Mouse (Mus musculus): ENCODE measurements around the gene Mylk.
A peak's percentile ranks its signal among the peaks of the same experiment; 100 is the strongest.

Gene Mylk

DNA sequence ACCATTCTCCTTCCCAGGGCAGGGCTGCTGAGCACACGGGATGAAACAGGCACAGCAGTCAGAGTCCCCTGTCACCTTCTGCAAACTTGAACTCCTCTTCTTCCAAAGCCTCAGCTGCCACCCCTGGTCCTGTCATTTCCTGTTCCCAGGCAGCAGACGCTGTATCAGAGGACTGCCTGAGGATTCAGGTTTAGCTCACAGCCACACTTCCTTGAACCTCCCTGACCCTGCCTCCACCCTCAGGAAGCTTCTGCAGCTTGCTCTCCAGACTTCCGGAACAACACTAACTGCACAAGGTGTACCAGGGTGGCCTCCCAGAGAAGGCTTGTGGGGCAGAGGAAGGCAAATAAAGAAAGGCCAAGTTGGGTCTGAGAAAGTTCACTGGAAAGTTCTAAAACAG lies 102.6 kb downstream of the Mylk start:
- no peak for DNase-seq (ENCODE audit: low spot score in 2 of 2)

DNA sequence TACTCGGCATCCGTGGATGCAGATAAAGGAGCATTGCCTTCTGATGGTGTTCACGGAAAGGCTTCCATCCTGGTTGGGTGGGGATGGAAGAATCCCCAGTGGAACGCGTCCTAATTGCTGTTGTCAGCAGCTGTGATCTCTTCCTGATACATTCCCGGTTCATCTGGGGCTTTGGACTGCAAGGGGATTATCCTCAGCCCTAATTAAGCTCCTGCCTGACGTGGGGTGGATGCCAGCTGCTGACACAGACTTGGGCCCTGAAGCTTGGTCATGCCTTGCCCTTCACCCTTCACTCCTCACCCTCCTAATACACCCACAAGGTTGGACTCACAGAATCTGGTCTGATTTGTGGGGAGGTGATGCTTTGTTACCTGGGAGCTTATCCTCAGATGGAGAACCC lies 109.1 kb downstream of the Mylk start:
- no peak for DNase-seq (ENCODE audit: low spot score in 2 of 2)

DNA sequence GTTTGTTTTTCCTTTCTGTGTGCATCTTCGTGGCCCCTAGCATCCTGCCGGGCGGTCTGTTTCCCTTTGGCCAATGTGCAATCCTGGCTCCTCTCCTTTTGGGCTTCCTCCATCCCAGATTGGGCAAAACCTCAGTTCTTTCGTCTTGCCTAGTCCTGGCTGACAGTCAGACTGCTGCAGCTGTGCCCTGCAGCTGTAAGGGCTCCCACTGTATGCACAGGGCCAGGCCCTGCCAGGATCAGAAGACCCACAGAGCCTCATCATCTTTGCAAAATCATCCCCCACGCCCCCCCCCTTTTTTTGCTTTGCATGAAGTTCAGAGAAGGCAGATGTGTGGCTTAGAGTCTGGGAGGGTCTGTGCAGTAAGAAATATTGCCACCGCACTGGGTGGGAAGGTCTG lies 110.1 kb downstream of the Mylk start:
- no peak for DNase-seq (ENCODE audit: low spot score in 2 of 2)

DNA sequence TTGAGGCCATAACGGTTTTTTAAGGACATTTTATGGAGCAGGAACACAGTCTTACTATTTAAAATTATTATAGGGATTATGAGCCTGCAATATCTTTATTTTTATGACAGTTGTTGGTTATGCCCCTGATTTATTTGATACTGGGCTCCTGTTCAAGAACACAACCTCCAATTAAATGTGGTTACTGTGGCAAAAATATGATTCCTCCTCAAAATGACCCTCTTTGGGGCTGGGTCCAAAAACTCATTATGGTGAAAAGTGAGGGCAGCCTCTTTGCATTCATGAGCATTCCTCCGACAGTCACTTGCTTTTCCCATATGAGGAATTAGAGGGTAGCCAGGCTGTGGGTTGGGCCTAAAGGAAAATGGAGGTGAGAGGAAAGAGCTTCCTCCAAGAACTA lies 110.7 kb downstream of the Mylk start:
- no peak for DNase-seq (ENCODE audit: low spot score in 2 of 2)

DNA sequence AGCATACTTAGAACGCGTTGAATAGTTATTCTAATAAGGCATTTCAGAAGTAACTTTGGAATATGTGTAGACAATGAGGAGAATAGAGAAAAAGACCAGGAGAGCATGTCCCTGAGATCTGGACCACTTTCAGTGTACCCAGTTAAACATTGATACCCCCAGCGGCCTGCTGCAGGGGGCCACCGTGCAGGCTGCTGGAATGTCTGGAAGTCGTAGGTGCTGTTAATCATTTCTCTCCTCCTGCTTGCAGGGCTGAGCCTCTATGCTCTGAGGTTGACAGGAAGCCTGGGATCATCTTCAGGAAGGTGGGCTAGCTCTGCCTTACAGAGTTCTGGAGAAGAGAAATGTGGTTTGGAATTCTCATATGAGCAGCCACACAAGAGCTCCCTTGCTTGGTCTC lies 112.6 kb downstream of the Mylk start:
- DNase-seq (ENCODE audit: low spot score in 2 of 2): no peak

DNA sequence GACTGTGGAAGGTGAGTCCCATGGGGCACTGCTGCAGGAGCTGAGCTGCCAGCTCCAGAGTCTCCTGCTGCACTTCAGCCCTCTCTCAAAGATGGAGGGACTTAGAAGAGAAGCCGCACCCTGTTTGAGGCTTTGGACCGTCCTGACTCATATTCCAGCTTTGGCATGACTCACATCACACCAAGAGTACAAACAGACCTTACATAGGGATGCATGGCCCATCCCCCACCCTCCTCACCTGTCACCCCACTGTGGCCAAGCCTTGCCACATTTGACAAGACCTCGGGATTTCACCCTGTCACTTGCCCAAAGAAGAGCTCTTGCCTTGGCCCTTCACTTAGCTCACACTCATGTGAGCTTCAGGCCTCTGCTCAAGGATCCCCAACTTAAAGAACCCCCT lies 115.8 kb downstream of the Mylk start:
- DNase-seq (ENCODE audit: low spot score in 2 of 2): no peak

DNA sequence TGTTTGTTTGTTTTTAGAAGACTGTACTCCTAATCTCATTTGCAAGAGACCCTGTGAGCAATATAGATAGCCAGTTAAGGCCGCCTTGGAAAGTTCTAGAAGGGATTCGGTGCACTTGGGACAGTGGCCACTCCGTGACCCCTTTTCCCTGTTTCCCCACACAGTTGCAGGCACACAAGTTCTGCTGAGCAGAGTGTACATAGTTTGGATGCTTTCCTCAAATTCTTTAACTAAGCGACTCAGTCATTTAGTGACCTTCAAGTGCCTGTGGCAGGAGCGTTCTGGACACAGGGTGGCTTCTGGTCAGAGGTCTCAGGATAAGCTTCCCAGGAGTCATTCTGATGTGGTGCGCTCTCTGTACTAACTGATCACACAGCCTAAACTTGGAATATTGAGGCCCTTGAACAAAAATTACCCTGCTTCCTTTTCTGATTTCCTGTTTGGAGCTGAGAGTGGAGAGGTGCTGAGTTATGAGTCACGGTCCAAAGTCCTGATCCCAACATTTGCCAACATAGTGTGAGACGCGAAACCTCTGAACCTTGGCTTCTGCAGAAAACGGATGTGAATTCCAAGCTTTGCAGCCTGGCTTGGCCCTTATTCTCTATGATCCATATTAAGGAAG lies 116.8 kb downstream of the Mylk start:
- no peak for DNase-seq (ENCODE audit: low spot score in 2 of 2)

DNA sequence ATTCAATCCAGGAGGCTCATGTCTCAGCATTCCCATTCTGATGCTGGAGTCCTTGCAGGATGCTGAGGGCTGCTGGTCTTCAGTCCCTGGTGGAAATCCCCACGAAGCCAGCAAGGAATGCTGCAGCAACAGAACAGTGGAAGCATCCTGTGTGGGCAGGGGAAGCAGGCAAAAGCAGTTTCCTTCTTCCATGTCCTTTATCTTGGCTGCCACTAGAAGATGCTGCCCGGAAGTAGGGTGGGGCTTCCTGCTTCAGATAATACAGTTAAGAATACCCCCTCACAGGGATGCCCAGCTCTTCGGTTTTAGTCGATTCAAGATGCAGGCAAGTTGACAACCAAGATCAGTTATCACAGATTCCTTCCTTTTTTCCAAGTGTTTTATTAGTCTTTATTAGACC lies 120.4 kb downstream of the Mylk start:
- no peak for DNase-seq (ENCODE audit: low spot score in 2 of 2)

DNA sequence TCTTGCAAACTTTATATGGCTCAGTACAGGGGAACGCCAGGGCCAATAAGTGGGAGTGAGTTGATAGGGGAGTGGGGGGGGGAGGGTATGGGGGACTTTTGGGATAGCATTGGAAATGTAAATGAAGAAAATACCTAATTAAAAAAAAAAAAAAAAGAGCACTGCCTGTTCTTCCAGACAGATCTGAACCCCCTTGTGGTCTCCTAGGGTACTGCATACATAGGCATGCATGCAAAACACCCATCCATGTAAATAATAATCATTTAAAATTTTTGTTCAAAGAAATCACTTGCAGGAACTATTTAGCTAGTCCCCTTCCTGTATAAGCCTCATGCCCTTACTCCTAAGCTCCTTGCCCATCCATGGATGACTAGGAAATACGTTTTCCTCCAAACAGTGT lies 122.2 kb downstream of the Mylk start:
- DNase-seq (ENCODE audit: low spot score in 2 of 2): peak in 1 of 2 experiments; percentile 3

DNA sequence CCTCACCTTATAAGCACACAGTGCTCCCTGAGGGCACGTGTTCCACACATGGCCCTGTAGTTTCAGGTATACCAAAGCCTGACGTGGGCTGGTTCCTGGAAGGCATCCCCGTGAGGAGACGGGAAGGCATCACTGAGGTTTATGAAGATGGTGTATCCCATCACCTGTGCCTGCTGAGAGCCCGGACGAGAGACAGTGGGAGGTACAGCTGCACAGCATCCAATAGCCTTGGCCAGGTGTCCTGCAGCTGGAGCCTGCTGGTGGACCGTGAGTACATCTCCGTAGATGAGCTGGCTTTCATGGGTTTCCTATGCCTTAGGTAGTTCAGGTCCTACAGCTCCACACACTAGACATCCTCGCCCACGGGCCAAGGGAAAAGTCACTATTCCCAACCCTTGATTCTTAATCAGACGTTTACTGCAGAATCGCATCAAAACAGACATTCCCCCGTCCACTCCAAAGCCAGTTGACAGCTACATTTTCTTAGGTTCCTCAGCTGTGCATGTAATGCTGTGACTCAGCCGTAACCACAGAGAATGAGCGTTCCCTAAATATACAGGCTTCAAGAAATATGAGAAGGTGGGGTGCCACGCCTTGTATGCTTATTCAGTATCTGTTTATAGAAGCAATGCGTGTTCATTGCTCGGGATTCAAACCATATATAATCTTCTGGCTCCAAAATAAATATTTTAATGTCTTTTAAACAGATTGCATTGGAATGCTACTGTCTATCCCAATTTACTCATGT lies 135.2 kb downstream of the Mylk start:
- no peak for DNase-seq (ENCODE audit: low spot score in 2 of 2)

DNA sequence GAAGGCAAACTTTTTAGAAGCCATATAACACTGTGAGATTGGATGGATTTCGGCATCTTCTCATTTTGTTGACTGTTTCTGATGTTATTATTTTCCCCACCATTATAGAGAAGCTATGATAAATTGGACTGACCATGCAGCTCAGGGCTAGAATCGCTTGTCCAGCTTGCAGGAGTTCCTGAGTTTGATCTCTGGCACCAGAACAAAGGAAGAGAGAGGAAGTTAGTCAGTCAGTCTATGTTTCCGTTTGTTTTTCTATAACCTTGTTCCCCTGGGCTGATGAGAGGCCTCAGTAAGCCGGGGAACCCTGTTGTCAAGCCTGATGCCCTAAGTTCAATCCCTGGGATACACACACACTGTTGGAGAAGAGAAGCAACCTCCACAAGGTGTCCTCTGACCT lies 135.8 kb downstream of the Mylk start:
- no peak for DNase-seq (ENCODE audit: low spot score in 2 of 2)

DNA sequence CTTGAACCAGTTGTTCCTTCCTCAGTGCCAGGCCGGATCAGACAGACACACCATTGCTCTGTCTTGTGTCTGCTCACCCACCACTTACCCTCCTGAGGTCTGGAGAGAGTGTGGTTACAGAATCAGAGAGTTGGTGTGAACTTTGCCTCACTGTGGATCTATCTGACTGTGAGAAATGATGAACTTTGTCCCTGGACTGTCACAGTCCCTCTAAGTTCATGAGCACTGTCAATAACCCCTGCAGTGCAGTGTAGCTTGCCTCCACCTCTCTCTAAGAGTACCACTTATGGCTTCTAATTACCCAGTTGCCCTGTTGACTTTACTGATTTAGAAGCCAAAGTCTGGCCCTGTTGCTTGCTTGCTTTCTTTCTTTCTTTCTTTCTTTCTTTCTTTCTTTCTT lies 142.0 kb downstream of the Mylk start:
- no peak for DNase-seq (ENCODE audit: low spot score in 2 of 2)

DNA sequence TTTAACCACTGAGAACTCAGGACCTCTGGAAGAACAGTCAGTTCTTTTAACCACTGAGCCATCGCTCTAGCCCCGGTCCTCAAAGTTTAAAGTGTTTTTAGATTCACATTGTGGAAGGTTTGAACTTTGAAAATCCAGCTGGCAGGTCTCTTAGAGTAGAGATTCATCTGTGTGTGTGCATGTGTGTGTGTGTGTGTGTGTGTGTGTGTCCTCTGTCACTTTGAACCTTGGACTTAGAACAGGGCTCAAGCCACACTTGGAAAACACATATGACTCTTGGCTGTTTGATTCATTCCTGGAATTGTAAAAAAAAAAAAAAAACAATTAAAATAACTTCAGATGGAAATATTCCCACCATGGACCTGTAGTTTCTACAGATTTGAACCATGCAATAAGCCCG lies 149.0 kb downstream of the Mylk start:
- DNase-seq (ENCODE audit: low spot score in 2 of 2): no peak

DNA sequence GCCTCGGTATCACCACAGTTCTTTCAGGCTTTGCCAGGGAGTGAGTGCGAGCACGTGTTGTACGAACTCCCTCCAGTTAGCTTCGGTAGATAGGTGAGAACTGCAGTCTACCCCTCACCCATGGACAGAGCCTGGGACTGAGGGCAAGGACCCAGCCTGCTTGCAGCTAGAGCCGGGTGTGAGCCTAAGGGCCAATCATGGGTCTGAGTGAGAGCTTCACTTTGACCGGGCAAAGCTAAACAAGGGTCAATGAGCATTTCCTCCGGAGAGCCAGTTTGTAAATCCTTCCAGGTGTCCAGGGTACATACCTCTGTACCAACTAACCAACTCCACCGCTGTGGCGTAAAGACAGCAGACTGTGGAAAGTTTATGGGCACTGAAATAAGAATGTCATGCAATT lies 150.9 kb downstream of the Mylk start:
- DNase-seq (ENCODE audit: low spot score in 2 of 2): no peak

DNA sequence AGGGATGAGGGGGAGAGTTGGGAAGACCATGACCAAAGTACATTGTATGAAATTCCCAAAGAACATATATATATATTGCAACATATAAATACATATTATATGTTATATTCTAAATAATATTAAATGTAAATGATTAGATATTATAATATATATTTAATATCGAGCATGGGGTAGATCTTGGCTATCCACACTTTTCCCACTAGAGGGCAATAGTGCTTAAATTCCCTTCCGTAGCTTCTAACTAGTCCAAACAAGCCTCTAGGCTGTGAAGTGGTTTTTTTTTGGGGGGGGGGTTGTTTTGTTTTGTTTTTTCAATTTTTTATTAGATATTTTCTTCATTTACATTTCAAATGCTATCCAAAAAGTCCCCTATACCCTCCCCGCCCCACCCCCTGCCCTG lies 152.0 kb downstream of the Mylk start:
- DNase-seq (ENCODE audit: low spot score in 2 of 2): no peak

DNA sequence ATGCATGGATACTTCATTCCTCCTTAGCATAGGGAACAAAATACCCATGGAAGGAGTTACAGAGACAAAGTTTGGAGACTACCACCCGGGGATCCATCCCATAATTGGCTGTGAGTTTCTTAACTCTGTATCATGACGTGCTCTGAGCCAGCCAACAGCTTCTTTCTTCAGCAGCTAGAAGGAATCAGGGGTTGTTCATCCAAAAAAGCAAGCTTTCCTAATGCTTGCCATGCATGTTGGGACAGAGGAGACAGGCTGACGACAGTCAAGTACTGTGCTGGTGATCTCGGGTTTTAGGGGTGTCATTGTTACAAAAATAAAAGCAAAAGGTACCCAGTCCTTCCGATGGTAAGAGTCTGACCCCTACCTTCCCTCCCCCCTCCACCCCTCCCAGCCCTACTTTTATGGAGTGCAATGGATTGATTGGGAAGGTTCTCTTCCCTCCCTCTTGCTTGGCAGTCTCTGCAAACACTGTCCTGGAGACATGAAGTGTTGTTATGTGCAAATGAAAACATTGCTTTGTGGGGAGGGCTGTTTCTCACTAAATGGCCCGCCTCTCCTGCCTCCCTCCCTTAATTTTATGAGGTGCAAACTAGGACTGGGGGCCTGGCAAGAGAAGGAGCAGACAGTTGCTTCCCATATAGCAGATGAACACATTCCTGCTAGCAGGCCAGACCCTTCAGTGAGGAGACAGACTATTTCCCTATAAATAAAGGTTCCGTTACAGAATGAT lies 153.2 kb downstream of the Mylk start:
- no peak for DNase-seq (ENCODE audit: low spot score in 2 of 2)

DNA sequence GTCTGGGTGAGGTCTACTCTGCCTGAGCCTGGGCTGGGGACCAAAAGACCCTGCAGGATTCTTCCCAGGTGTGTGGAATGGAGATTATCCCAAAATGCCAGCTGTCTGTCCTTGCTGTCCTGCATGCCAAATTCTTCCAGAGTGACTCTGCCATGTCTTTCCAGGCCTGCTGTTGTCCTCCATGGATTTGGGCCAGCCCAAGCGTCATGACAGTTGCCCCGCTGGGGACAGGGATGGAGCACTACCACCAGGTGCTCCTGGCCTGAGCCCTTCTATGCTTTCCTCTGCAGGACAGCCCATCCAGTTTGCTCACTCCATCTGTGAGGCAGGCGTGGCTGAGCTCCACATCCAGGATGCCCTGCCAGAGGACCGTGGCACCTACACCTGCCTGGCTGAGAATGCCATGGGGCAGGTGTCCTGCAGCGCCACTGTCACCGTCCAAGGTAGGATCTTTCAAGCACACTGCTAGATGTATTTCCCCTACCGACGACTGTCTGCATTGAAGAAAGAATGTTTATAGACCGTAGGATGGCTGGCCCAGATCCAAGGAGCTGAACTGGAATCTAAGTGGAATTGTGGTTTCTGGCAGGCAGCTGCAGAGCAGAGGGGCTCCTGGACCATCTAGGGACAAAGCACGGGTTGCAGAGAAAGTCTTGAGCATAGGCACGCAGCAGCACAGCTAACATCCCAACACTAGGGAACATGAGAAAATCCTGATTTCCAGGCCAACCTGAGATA lies 154.2 kb downstream of the Mylk start:
- no peak for DNase-seq (ENCODE audit: low spot score in 2 of 2)

DNA sequence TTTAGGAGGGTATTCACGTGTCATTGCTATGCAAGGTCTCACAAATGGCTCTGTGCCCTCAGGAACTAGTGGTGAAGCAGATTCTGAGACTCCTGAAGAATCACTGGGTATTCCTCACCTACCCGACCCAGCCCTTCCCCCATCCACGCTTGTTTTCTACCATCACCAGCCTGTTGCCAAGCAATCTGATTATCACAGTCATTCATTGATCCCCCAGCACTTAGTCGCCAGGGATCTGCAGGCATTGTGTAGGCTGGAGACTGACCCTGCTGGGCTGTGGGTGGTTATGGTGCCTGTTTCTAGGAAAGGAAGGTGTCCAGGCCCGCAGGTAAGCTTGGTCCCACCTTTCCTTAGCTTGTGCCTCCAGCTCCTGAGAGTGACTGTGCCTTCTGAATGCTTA lies 155.0 kb downstream of the Mylk start:
- no peak for DNase-seq (ENCODE audit: low spot score in 2 of 2)

DNA sequence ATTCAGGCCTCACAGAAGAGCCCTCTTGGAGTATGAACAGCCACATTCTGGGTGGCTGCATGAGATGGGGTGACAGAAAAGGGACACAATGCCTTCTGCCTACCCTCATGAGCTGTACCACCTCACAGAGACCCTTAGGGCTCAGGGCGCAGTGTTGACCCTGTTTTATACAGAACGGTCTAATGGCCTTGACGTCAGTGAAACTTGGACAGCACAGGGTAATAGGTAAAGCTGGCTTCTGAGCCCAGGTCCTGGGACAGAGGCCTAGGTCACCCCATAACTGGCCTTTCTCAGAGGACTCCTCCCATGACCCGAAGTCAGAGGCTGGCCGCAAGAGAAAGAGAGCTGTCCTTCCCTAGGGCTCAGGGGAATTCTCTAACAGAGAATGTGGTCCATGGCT lies 155.5 kb downstream of the Mylk start:
- no peak for DNase-seq (ENCODE audit: low spot score in 2 of 2)

DNA sequence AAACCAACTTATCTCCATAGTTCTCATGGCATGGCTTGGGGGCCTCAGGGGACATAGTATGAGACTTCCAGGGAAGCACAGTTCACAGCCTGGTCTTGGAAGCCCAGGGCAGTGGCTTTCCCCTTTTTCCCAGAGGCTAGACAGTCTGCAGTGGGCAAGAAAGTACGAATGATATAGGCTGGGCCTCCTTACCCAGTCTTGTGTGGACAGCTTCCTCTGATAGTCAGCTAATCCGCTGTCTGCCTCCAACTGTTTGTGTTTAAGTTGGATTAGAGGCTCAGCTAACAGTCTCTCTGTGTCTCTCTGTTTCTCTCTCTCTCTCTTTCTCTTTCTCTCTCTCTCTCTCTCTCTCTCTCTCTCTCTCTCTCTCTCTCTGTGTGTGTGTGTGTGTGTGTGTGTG lies 156.0 kb downstream of the Mylk start:
- no peak for DNase-seq (ENCODE audit: low spot score in 2 of 2)

DNA sequence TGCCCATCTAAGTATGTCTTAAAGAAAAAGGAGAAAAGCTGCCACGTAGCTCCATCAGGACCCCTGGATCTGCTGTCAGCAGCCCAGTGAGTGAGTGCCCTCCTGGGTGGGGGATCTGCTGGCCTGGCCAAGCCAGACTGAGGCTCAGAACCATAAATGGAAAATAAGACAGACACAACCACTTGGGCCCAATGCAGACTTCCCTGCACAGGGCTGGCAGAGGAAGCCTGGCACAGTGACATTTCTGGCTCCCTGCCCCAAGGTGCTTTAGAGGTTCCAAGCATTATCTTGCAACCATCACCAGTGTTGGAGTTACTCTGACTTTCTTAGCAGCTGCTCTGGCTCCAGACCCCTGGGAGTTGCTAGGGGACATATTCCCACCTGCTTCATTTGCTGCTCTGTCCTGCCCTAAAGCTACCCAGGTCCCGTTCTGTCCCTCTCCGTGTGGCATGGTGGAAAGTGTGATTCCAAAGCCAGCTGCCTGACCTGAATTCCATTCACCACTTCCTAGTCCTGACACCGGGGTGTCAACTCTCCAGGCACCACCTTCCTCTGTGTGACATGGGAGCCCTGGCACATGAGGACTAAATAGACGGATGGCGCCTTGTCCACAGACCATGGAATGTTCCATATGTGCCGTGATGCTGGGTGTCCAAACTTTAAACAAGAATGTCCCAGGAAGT lies 156.7 kb downstream of the Mylk start:
- no peak for DNase-seq (ENCODE audit: low spot score in 2 of 2)

DNA sequence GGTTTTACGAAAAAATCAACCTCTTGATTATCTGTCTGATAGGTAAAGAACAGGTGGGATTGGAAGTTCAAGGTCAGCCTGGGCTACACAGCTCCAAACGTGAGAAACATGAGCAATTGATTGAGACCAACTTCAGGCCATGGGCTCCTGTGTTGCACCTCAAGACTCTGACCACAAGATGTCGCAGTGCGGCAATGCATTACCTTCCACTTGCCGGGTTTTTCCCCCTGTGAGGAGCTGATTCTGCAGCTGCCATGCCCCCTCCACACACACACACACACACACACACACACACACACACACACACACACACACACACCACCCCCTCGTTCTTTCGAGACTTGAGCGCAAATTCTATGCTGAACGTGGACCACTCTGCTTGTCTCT lies 157.3 kb downstream of the Mylk start:
- DNase-seq (ENCODE audit: low spot score in 2 of 2): peak in 1 of 2 experiments; percentile 33
